Mouse (Mus musculus): ENCODE data around the gene BC004004.
"Not testable (repeated sequence)": the region's sequence is repeated elsewhere in the genome, so short reads cannot be mapped to it uniquely, and the experiment has no call there.

BC004004 gene

GRCm38 (mm10) chr17:29268682-29269348, at the start of gene BC004004:
Gene BC004004 (plus strand): TSS chr17:29268788.
- peak; percentile 91 to 96 for DNase-seq (ENCODE audit: low spot score in 2 of 2)

GRCm38 (mm10) chr17:29220631-29221030, 48.0 kb upstream of the BC004004 start:
- no peak for DNase-seq (ENCODE audit: low spot score in 2 of 2)

GRCm38 (mm10) chr17:29231109-29231508, 37.5 kb upstream of the BC004004 start:
- DNase-seq (ENCODE audit: low spot score in 2 of 2): no peak

- DNase-seq (ENCODE audit: low spot score in 2 of 2): no peak
These were observed 32.5 kb upstream of the BC004004 start for GRCm38 (mm10) chr17:29236111-29236510.

- DNase-seq (ENCODE audit: low spot score in 2 of 2): no peak
These were observed 31.3 kb upstream of the BC004004 start for GRCm38 (mm10) chr17:29237267-29237771.

GRCm38 (mm10) chr17:29237772-29238420, 30.7 kb upstream of the BC004004 start, which contains the start of gene Cpne5:
Gene Cpne5 (minus strand): TSS chr17:29238167.
- DNase-seq (ENCODE audit: low spot score in 2 of 2): no peak

GRCm38 (mm10) chr17:29238421-29238945, 30.1 kb upstream of the BC004004 start:
- DNase-seq (ENCODE audit: low spot score in 2 of 2): no peak

- DNase-seq (ENCODE audit: low spot score in 2 of 2): no peak
These were observed 23.7 kb upstream of the BC004004 start for GRCm38 (mm10) chr17:29244912-29245311.

- peak in 1 of 2 experiments; percentile 51 for DNase-seq (ENCODE audit: low spot score in 2 of 2)
These were observed 22.9 kb upstream of the BC004004 start for GRCm38 (mm10) chr17:29245725-29246124.

GRCm38 (mm10) chr17:29246602-29247001, 22.0 kb upstream of the BC004004 start:
- no peak for DNase-seq (ENCODE audit: low spot score in 2 of 2)

- no peak for DNase-seq (ENCODE audit: low spot score in 2 of 2)
These were observed 20.7 kb upstream of the BC004004 start for GRCm38 (mm10) chr17:29247881-29248280.

- DNase-seq (ENCODE audit: low spot score in 2 of 2): peak in 1 of 2 experiments; percentile 66
These were observed 19.1 kb upstream of the BC004004 start for GRCm38 (mm10) chr17:29249512-29249911.

- DNase-seq (ENCODE audit: low spot score in 2 of 2): not testable (repeated sequence)
These were observed 17.6 kb upstream of the BC004004 start for GRCm38 (mm10) chr17:29251006-29251405.

- no peak for DNase-seq (ENCODE audit: low spot score in 2 of 2)
These were observed 16.8 kb upstream of the BC004004 start for GRCm38 (mm10) chr17:29251608-29252390.

- DNase-seq (ENCODE audit: low spot score in 2 of 2): no peak
These were observed 15.4 kb upstream of the BC004004 start for GRCm38 (mm10) chr17:29253236-29253635.

- DNase-seq (ENCODE audit: low spot score in 2 of 2): no peak
These were observed 14.9 kb upstream of the BC004004 start for GRCm38 (mm10) chr17:29253684-29254083.

GRCm38 (mm10) chr17:29254784-29255183, 13.8 kb upstream of the BC004004 start:
- DNase-seq (ENCODE audit: low spot score in 2 of 2): not testable (repeated sequence)

GRCm38 (mm10) chr17:29256507-29256906, 12.1 kb upstream of the BC004004 start:
- no peak for DNase-seq (ENCODE audit: low spot score in 2 of 2)

- DNase-seq (ENCODE audit: low spot score in 2 of 2): no peak
These were observed 11.5 kb upstream of the BC004004 start for GRCm38 (mm10) chr17:29257001-29257511.

GRCm38 (mm10) chr17:29258025-29258558, 10.5 kb upstream of the BC004004 start:
- DNase-seq (ENCODE audit: low spot score in 2 of 2): no peak

- no peak for DNase-seq (ENCODE audit: low spot score in 2 of 2)
These were observed 9.7 kb upstream of the BC004004 start for GRCm38 (mm10) chr17:29258921-29259320.

Measured in spleen, postnatal 10 days (tissue).